Mouse (Mus musculus): Measurements from ENCODE around the gene Upf2. TPM values are rescaled to one million over a fixed set of nuclear protein-coding genes. Genes with fewer than 3 reads are reported as not detected.
"Not testable (repeated sequence)": the region's sequence is repeated elsewhere in the genome, so short reads cannot be mapped to it uniquely, and the experiment has no call there.

Gene Upf2
- total and polyA plus RNA-seq, 3 experiments = 2.9 to 16.7 (median 16.2) TPM

DNA sequence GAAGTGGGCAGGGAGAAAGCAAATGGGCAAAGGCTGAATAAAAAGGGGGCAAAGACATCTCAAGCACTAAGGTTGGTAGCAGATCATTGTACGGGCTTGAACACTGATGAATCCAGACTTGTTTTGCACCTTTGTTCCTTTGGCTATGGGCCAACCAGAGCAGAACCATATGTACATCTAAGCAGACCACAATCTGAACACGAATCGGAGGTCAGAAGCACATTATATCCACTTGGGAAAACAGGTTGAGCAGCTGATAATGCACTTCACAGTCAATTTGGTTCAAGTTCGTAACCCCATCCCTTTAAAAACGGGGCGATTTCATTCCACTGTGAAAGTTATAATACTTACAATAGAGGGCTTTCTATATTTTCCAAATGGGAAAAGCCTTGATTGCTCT lies 964 bp upstream of the Upf2 start:
- H3K4me1 ChIP-seq (ENCODE audit: control insufficient read depth, insufficient read depth, low read length) = peaks cover 3% of the 10 kb centered on the region
- intact Hi-C loops (cut with DNase I) = loop anchor here (2.0 to 5.0 kb wide), 2 partner anchors 53 to 106 kb away; partner anchors contain the start of genes Cdc123, Nudt5 and Sec61a2
- peak overlapping the region; percentile 100 for H3K27ac ChIP-seq

GRCm38 (mm10) chr2:5951621-5952211 lies 447 bp downstream of the Upf2 start:
- DNase-seq = no peak
- H3K27me3 ChIP-seq (ENCODE audit: control insufficient read depth, insufficient read depth, low read length) = no peaks in the 10 kb centered on the region
- peaks cover 3% of the 10 kb centered on the region for H3K4me1 ChIP-seq (ENCODE audit: control insufficient read depth, insufficient read depth, low read length)
- H3K79me2 ChIP-seq (replicated peaks; ENCODE audit: control insufficient read depth, insufficient read depth, low read length) = 0 out of 2 replicates have a peak, but pooled peaks cover 3% of the 10 kb centered on the region
- peak overlapping the region; percentile 94 for H3K4me3 ChIP-seq
- peaks cover 3% of the 10 kb centered on the region; the same call in 1 of the 2 replicates for H3K36me3 ChIP-seq (ENCODE audit: control insufficient read depth, insufficient read depth, low read length)
- no peak for TF ChIP-seq POLR2A (IDR thresholded peaks at IDR 0.05; ENCODE audit: insufficient read depth, low read depth, low read length)
- TF ChIP-seq CTCF (IDR thresholded peaks at IDR 0.05) = no peak
- TF ChIP-seq EP300 (IDR thresholded peaks at IDR 0.05; ENCODE audit: insufficient read depth, low read depth, low read length) = no peak
- H3K9ac ChIP-seq (ENCODE audit: low read depth, low read length) = peak overlapping the region; percentile 87
- under 1% methylated on average over 46 of the region's 46 CpGs for WGBS
- intact Hi-C loops (cut with DNase I) = loop anchor here (2.0 to 5.0 kb wide), 2 partner anchors 54 to 107 kb away; partner anchors contain the start of genes Cdc123, Nudt5 and Sec61a2
- peak overlapping the region; percentile 100 for H3K27ac ChIP-seq

More for the DNA sequence above, 964 bp upstream of the Upf2 start:
- Histone ChIP-seq H3K4me3 (peak overlapping the region; percentile 94), H3K9ac (ENCODE audit: low read depth, low read length) (peak overlapping the region; percentile 71), H3K79me2 (replicated peaks; ENCODE audit: control insufficient read depth, insufficient read depth, low read length) (0 out of 2 replicates have a peak, but pooled peaks cover 3% of the 10 kb centered on the region), H3K36me3 (ENCODE audit: control insufficient read depth, insufficient read depth, low read length) (peaks cover 3% of the 10 kb centered on the region; the same call in 1 of the 2 replicates), H3K27me3 (ENCODE audit: control insufficient read depth, insufficient read depth, low read length) (no peaks in the 10 kb centered on the region)
- TF ChIP-seq EP300 (IDR thresholded peaks at IDR 0.05; ENCODE audit: insufficient read depth, low read depth, low read length) (no peak), CTCF (IDR thresholded peaks at IDR 0.05) (no peak), POLR2A (IDR thresholded peaks at IDR 0.05; ENCODE audit: insufficient read depth, low read depth, low read length) (no peak)
- 2% methylated on average over 6 of the region's 6 CpGs for WGBS
- DNase-seq = no peak

DNA sequence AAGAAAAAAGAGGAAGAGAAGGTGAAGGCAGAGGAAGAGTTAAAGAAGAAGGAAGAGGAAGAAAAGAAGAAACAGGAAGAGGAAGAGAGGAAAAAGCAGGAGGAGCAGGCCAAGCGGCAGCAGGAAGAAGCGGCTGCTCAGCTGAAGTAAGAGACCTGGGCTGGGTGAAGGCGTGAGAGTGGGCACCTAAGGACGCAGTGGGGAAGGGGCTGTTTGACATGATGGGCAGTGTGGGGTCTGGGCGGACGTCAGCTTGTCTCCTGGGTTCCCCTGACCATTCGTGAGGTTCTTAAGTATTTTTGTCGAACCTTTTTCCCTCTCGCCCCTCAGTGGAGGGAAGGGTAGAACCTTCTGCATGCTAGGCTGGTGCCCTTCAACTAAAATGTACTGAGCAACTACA lies 6.4 kb downstream of the Upf2 start:
- TF ChIP-seq POLR2A (IDR thresholded peaks at IDR 0.05; ENCODE audit: insufficient read depth, low read depth, low read length) (no peak), EP300 (IDR thresholded peaks at IDR 0.05; ENCODE audit: insufficient read depth, low read depth, low read length) (no peak), CTCF (IDR thresholded peaks at IDR 0.05) (no peak)
- H3K27me3 ChIP-seq (ENCODE audit: control insufficient read depth, insufficient read depth, low read length) = no peaks in the 10 kb centered on the region
- WGBS = 88% methylated on average over 9 of the region's 9 CpGs
- intact Hi-C loops (cut with DNase I) = no loop called here
- peak in 1 of 2 experiments; percentile 23 for DNase-seq
- no peak overlapping the region for H3K9ac ChIP-seq (ENCODE audit: low read depth, low read length)
- H3K27ac ChIP-seq = no peak overlapping the region
- peaks cover 4% of the 10 kb centered on the region; the same call in 1 of the 2 replicates for H3K79me2 ChIP-seq (replicated peaks; ENCODE audit: control insufficient read depth, insufficient read depth, low read length)
- peaks cover 5% of the 10 kb centered on the region for H3K36me3 ChIP-seq (ENCODE audit: control insufficient read depth, insufficient read depth, low read length)
- no peaks in the 10 kb centered on the region for H3K4me1 ChIP-seq (ENCODE audit: control insufficient read depth, insufficient read depth, low read length)
- H3K4me3 ChIP-seq = no peak overlapping the region

DNA sequence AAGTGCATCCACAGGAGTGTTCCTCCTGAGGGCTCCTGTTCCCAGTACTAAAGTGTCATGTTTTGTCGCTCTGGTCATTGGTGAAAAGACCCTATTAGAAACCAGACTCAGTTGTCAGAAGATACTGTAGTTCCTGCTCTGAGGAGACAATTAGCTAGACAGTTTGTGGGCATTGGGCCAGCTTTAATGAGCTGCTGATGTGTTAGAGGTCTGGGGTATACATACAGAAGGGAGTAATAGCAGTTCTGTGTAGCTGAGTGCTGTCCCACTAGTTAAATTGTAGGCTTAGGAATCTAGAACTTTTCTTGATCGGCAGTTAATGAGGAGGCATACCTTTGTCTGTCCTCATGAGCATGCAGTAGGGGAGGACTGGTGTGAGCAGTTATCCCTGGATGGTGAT lies 11.0 kb downstream of the Upf2 start:
- H3K9ac ChIP-seq (ENCODE audit: low read depth, low read length) = no peak overlapping the region
- intact Hi-C loops (cut with DNase I) = no loop called here
- H3K4me3 ChIP-seq = no peak overlapping the region
- no peak for DNase-seq
- H3K4me1 ChIP-seq (ENCODE audit: control insufficient read depth, insufficient read depth, low read length) = no peaks in the 10 kb centered on the region
- H3K27me3 ChIP-seq (ENCODE audit: control insufficient read depth, insufficient read depth, low read length) = no peaks in the 10 kb centered on the region
- 72% methylated on average over 2 of the region's 2 CpGs for WGBS
- peaks cover 5% of the 10 kb centered on the region; the same call in 1 of the 2 replicates for H3K36me3 ChIP-seq (ENCODE audit: control insufficient read depth, insufficient read depth, low read length)
- H3K27ac ChIP-seq = no peak overlapping the region
- no peak for TF ChIP-seq POLR2A (IDR thresholded peaks at IDR 0.05; ENCODE audit: insufficient read depth, low read depth, low read length)
- TF ChIP-seq EP300 (IDR thresholded peaks at IDR 0.05; ENCODE audit: insufficient read depth, low read depth, low read length) = no peak
- TF ChIP-seq CTCF (IDR thresholded peaks at IDR 0.05) = no peak
- peaks cover 4% of the 10 kb centered on the region; the same call in 1 of the 2 replicates for H3K79me2 ChIP-seq (replicated peaks; ENCODE audit: control insufficient read depth, insufficient read depth, low read length)

DNA sequence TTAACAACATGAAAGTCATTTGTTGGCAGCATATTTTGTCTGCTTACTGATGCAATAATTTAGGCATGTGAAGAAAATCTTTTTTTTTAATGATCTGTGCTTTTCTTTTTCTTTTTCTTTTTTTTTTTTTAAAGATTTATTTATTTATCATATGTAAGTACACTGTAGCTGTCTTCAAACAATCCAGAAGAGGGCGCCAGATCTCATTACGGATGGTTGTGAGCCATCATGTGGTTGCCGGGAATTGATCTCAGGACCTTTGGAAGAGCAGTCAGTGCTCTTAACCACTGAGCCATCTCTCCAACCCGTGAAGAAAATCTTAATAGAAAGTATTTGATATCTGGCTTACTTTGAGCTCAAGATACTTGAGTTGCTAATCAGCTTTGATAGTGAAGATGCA lies 12.5 kb downstream of the Upf2 start:
- H3K27me3 ChIP-seq (ENCODE audit: control insufficient read depth, insufficient read depth, low read length); intact Hi-C loops (cut with DNase I); DNase-seq; H3K4me3 ChIP-seq; H3K36me3 ChIP-seq (ENCODE audit: control insufficient read depth, insufficient read depth, low read length); H3K9ac ChIP-seq (ENCODE audit: low read depth, low read length); H3K27ac ChIP-seq; H3K4me1 ChIP-seq (ENCODE audit: control insufficient read depth, insufficient read depth, low read length); H3K79me2 ChIP-seq (replicated peaks; ENCODE audit: control insufficient read depth, insufficient read depth, low read length): not testable (repeated sequence)
- WGBS = 85% methylated on average over 4 of the region's 4 CpGs
- TF ChIP-seq CTCF (IDR thresholded peaks at IDR 0.05) = peak; percentile 26

DNA sequence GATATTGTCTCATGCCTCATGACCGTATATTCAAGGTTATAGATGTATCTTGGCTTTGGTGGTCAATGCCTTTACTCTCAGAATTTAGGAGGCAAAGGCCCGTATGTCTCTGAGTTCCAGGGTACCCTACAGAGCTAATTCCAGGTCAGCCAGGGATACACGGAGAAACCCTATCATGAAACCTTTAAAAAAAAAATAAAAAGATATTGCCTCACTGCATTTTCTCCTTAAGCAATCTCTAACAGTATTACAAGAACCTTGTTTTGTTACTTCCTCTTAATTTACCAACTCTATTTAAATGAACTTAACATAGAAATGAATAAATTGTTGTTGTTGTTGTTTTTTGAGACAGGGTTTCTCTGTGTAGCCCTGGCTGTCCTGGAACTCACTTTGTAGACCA lies 14.7 kb downstream of the Upf2 start:
- Histone ChIP-seq H3K4me3 (no peak overlapping the region), H3K79me2 (replicated peaks; ENCODE audit: control insufficient read depth, insufficient read depth, low read length) (peaks cover 4% of the 10 kb centered on the region; the same call in 1 of the 2 replicates), H3K27me3 (ENCODE audit: control insufficient read depth, insufficient read depth, low read length) (no peaks in the 10 kb centered on the region), H3K9ac (ENCODE audit: low read depth, low read length) (no peak overlapping the region), H3K36me3 (ENCODE audit: control insufficient read depth, insufficient read depth, low read length) (peaks cover 2% of the 10 kb centered on the region; the same call in 1 of the 2 replicates), H3K27ac (no peak overlapping the region), H3K4me1 (ENCODE audit: control insufficient read depth, insufficient read depth, low read length) (no peaks in the 10 kb centered on the region)
- TF ChIP-seq POLR2A (IDR thresholded peaks at IDR 0.05; ENCODE audit: insufficient read depth, low read depth, low read length) = no peak
- no peak for TF ChIP-seq EP300 (IDR thresholded peaks at IDR 0.05; ENCODE audit: insufficient read depth, low read depth, low read length)
- TF ChIP-seq CTCF (IDR thresholded peaks at IDR 0.05) = no peak
- WGBS = 91% methylated on average over 3 of the region's 3 CpGs
- DNase-seq = no peak
- intact Hi-C loops (cut with DNase I) = no loop called here

Measured in heart, adult 2 months (tissue).